ENCODE assay signal across 10 mouse cellular contexts in genomic region chr8:22013034-22013707, GRCm38 (mm10). TPM values are rescaled to one million over a fixed set of nuclear protein-coding genes. Genes with fewer than 3 reads are reported as not detected.
DNase-seq lines count a peak whose midpoint lies in the region; ATAC-seq and TF ChIP-seq lines count a peak whose summit lies in the region.
"Had no signal": no experiment of that assay in that cellular context is flagged by ENCODE, and none has a peak within 500 bp of the region (broad histone marks: within the 10 kb centered on the region; RNA-seq: fewer than 3 reads in every experiment).

No protein-coding gene starts in this region.

- no peak for TF ChIP-seq CTCF in thymus, adult 2 months (IDR thresholded peaks at IDR 0.05; ENCODE audit: borderline replicate concordance, control insufficient read depth, extremely low read depth, insufficient read depth, low read length, poor library complexity)

- no peak overlapping the region for H3K9ac ChIP-seq in limb, embryonic 12.5 days (replicated peaks)

- no peaks in the 10 kb centered on the region for H3K4me1 ChIP-seq in thymus, adult 2 months (replicated peaks; ENCODE audit: control insufficient read depth, insufficient read depth, low read length)
- no peaks in the 10 kb centered on the region for H3K4me1 ChIP-seq in limb, embryonic 12.5 days (replicated peaks)

- WGBS in thymus, adult 2 months: 77% methylated on average over 24 of the region's 24 CpGs
- 65% methylated on average over 24 of the region's 24 CpGs for WGBS in limb, embryonic 12.5 days

- H3K4me3 ChIP-seq in thymus, adult 2 months (ENCODE audit: control insufficient read depth, insufficient read depth, low read length): peak overlapping the region; percentile 33
- H3K4me3 ChIP-seq in limb, embryonic 12.5 days (replicated peaks): 0 out of 2 replicates have a peak overlapping the region, but pooled peaks have one; percentile 13

- no peak for DNase-seq in frontal cortex, postnatal 25 days (ENCODE audit: low spot score in 2 of 2)
- no peak for DNase-seq in thymus, adult 2 months
- DNase-seq in thymus, adult 18-20 months: no peak
- DNase-seq in cerebellum, adult 9-10 months: no peak
- no peak for DNase-seq in spleen, postnatal 36 days (ENCODE audit: low spot score in 2 of 2)
- DNase-seq in layer of hippocampus, postnatal 10 days (ENCODE audit: low spot score in 2 of 2): no peak

- no peak for TF ChIP-seq POLR2A in thymus, adult 2 months (IDR thresholded peaks at IDR 0.05; ENCODE audit: control insufficient read depth, extremely low read depth, insufficient read depth, low read length, poor library complexity)

- H3K36me3 ChIP-seq in thymus, adult 2 months (ENCODE audit: control insufficient read depth, insufficient read depth, low read length): no peaks in the 10 kb centered on the region
- H3K36me3 ChIP-seq in limb, embryonic 12.5 days: no peaks in the 10 kb centered on the region

- H3K27me3 ChIP-seq in thymus, adult 2 months (ENCODE audit: control insufficient read depth, insufficient read depth, low read length): no peaks in the 10 kb centered on the region
- H3K27me3 ChIP-seq in limb, embryonic 12.5 days: no peaks in the 10 kb centered on the region

- peak; percentile 47; the same call in 1 of the 2 replicates for ATAC-seq in frontal cortex, adult (ENCODE audit: low TSS enrichment)
- ATAC-seq in limb, embryonic 12.5 days (ENCODE audit: insufficient number of reproducible peaks, insufficient read depth, low FRiP score, low TSS enrichment, low read depth): no peak; the same call in 1 of the 2 replicates
- ATAC-seq: hindbrain, postnatal 0 days had no signal

- no peak overlapping the region for H3K4me2 ChIP-seq in limb, embryonic 12.5 days

- H3K27ac ChIP-seq in thymus, adult 2 months (ENCODE audit: control insufficient read depth, insufficient read depth, low read length): no peak overlapping the region
- H3K27ac ChIP-seq in limb, embryonic 12.5 days: no peak overlapping the region
- H3K27ac ChIP-seq: hindbrain, postnatal 0 days had no signal

- no peaks in the 10 kb centered on the region for H3K9me3 ChIP-seq in limb, embryonic 12.5 days

RNA-seq across cellular contexts. Expression of gene Ccdc70, which starts 43.6 kb away (rescaled TPM):
- not detected in 2 replicates for polyA plus RNA-seq in thymus, adult 2 months (2012; rRNA removed)
- polyA plus RNA-seq in limb, embryonic 12.5 days (2016; fragmentation: Nextera tagmentation; extraction: Ambion mirVana): not detected in 2 replicates
- total RNA-seq in layer of hippocampus, postnatal 10 days (2021): not detected
- total RNA-seq: hindbrain, postnatal 0 days had no signal
- polyA plus RNA-seq: hindbrain, postnatal 0 days; limb, embryonic 11.5 days had no signal

RNA-seq across cellular contexts. Expression of gene Atp7b, which starts 46.9 kb away (rescaled TPM):
- polyA plus RNA-seq in thymus, adult 2 months (2012; rRNA removed): 1.5 and 1.8 TPM in 2 replicates
- polyA plus RNA-seq in limb, embryonic 12.5 days (2016; fragmentation: Nextera tagmentation; extraction: Ambion mirVana): 0.86 and 0.97 TPM in 2 replicates
- total RNA-seq in layer of hippocampus, postnatal 10 days (2021): 1 to 10 TPM; 3.7 to 4.2 TPM

RNA-seq across cellular contexts. Expression of gene Alg11, which starts 47.4 kb away (rescaled TPM):
- 3.7 and 4.0 TPM in 2 replicates for polyA plus RNA-seq in thymus, adult 2 months (2012; rRNA removed)
- 38.4 and 38.6 TPM in 2 replicates for polyA plus RNA-seq in limb, embryonic 12.5 days (2016; fragmentation: Nextera tagmentation; extraction: Ambion mirVana)
- 10 to 100 TPM; 26.7 to 33.2 TPM for total RNA-seq in layer of hippocampus, postnatal 10 days (2021)

RNA-seq across cellular contexts. Expression of gene Fam90a1a, which starts 54.7 kb away (rescaled TPM):
- polyA plus RNA-seq in thymus, adult 2 months (2012; rRNA removed): not detected in 2 replicates
- polyA plus RNA-seq in limb, embryonic 12.5 days (2016; fragmentation: Nextera tagmentation; extraction: Ambion mirVana): not detected in 2 replicates
- not detected for total RNA-seq in layer of hippocampus, postnatal 10 days (2021)
- total RNA-seq: hindbrain, postnatal 0 days had no signal
- polyA plus RNA-seq: hindbrain, postnatal 0 days; limb, embryonic 11.5 days had no signal
